Mouse (Mus musculus): ENCODE measurements around the gene Wnt16.

Wnt16 gene

GRCm38 (mm10) chr6:22326289-22326688 lies 38.3 kb downstream of the Wnt16 start:
- no peak for DNase-seq (ENCODE audit: low spot score in 2 of 2)

GRCm38 (mm10) chr6:22327091-22327490 lies 39.1 kb downstream of the Wnt16 start:
- no peak for DNase-seq (ENCODE audit: low spot score in 2 of 2)

GRCm38 (mm10) chr6:22327931-22328330 lies 39.9 kb downstream of the Wnt16 start:
- no peak for DNase-seq (ENCODE audit: low spot score in 2 of 2)

GRCm38 (mm10) chr6:22330169-22330960 lies 42.3 kb downstream of the Wnt16 start:
- DNase-seq (ENCODE audit: low spot score in 2 of 2), result no peak

- no peak for DNase-seq (ENCODE audit: low spot score in 2 of 2)
These were observed 44.5 kb downstream of the Wnt16 start for GRCm38 (mm10) chr6:22332548-22332947.

GRCm38 (mm10) chr6:22339763-22340542 lies 51.9 kb downstream of the Wnt16 start:
- DNase-seq (ENCODE audit: low spot score in 2 of 2), result no peak

GRCm38 (mm10) chr6:22340779-22341178 lies 52.8 kb downstream of the Wnt16 start:
- no peak for DNase-seq (ENCODE audit: low spot score in 2 of 2)

GRCm38 (mm10) chr6:22343292-22343691 lies 55.3 kb downstream of the Wnt16 start:
- no peak for DNase-seq (ENCODE audit: low spot score in 2 of 2)

- DNase-seq (ENCODE audit: low spot score in 2 of 2), result no peak
These were observed 55.7 kb downstream of the Wnt16 start for GRCm38 (mm10) chr6:22343706-22344105.

GRCm38 (mm10) chr6:22344443-22344842 lies 56.4 kb downstream of the Wnt16 start:
- DNase-seq (ENCODE audit: low spot score in 2 of 2), result no peak

GRCm38 (mm10) chr6:22347132-22347902 lies 59.3 kb downstream of the Wnt16 start:
- no peak for DNase-seq (ENCODE audit: low spot score in 2 of 2)
